Mouse (Mus musculus): ENCODE data around the gene Esrrg. TPM values are rescaled to one million over a fixed set of nuclear protein-coding genes. Genes with fewer than 3 reads are reported as not detected.

The Esrrg gene
- polyA plus RNA-seq (2012; rRNA removed): 0.48 and 1.0 TPM in 2 replicates

DNA sequence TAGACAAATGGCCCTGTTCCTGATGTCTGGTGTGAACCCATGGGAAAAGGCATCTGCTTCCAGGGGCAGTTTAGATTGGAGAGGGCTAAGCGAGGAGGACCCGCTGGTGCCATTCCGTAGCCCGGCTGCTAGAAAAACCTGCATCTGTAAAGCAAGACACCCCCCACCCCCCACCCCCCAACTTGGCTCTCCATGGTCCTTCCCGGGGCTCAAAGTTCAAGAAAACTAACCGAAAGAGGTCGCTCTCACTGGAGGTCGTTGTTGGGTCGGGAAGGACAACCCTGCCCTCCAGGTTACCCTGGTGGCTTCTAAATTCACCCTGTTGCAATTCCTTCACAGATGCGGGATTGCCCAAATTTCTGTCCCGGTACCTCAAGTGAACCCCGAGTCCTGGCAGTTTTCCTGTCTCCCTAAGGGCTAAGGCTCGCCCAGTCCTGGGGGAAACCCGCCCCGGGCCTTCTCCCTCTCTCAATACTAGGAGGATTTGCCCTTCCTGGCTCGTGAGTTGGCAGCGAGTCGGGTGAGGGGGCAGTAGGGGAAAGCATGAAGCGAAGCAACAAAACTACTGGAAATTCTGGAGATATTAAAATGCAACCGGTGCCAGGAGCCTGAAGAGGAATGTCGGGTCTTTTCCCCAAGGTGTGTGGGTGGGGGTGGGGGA is at the start of gene Esrrg:
TSS of gene Esrrg (plus strand) at position 531 of the 661 bp plus-strand sequence.
- WGBS: 7% methylated on average over 21 of the region's 21 CpGs
- Histone ChIP-seq H3K27ac (ENCODE audit: control insufficient read depth, insufficient read depth, low read length) (no peak within 1 kb of the TSS), H3K36me3 (ENCODE audit: control insufficient read depth, insufficient read depth, low read length) (no peaks in the 10 kb centered on the region), H3K4me3 (ENCODE audit: control insufficient read depth, insufficient read depth, low read length) (no peak within 1 kb of the TSS), H3K4me1 (replicated peaks; ENCODE audit: control insufficient read depth, insufficient read depth, low read length) (no peaks in the 10 kb centered on the region), H3K27me3 (ENCODE audit: control insufficient read depth, insufficient read depth, low read length) (peaks cover 15% of the 10 kb centered on the region)
- DNase-seq: no peak
- no peak for TF ChIP-seq CTCF (IDR thresholded peaks at IDR 0.05; ENCODE audit: borderline replicate concordance, control insufficient read depth, extremely low read depth, insufficient read depth, low read length, poor library complexity)
- no peak for TF ChIP-seq POLR2A (IDR thresholded peaks at IDR 0.05; ENCODE audit: control insufficient read depth, extremely low read depth, insufficient read depth, low read length, poor library complexity)

DNA sequence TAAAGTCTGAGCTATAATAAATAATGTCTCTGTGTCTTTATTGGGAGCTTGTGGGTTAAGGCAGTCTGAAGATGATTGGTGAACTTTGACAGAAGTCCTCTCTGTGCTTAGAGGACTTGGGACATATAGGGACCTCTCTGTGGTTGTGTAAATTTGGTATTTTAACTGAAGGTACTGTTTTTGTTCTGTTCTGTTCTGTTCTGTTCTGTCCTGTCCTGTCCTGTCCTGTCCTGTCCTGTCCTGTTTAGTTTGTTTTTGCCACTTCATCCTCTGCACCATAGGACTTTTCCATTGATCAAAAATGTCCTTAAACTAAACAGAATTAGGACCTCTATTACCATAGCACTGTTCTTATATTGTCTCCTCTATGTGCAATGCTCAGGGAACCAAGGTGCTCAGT is 24.6 kb upstream of the Esrrg start:
- no peak for DNase-seq
- no peak overlapping the region for H3K4me3 ChIP-seq (ENCODE audit: control insufficient read depth, insufficient read depth, low read length)
- no peaks in the 10 kb centered on the region for H3K27me3 ChIP-seq (ENCODE audit: control insufficient read depth, insufficient read depth, low read length)
- TF ChIP-seq POLR2A (IDR thresholded peaks at IDR 0.05; ENCODE audit: control insufficient read depth, extremely low read depth, insufficient read depth, low read length, poor library complexity) (no peak), CTCF (IDR thresholded peaks at IDR 0.05; ENCODE audit: borderline replicate concordance, control insufficient read depth, extremely low read depth, insufficient read depth, low read length, poor library complexity) (no peak)
- no peak overlapping the region for H3K27ac ChIP-seq (ENCODE audit: control insufficient read depth, insufficient read depth, low read length)
- no peaks in the 10 kb centered on the region for H3K4me1 ChIP-seq (replicated peaks; ENCODE audit: control insufficient read depth, insufficient read depth, low read length)
- H3K36me3 ChIP-seq (ENCODE audit: control insufficient read depth, insufficient read depth, low read length): no peaks in the 10 kb centered on the region

DNA sequence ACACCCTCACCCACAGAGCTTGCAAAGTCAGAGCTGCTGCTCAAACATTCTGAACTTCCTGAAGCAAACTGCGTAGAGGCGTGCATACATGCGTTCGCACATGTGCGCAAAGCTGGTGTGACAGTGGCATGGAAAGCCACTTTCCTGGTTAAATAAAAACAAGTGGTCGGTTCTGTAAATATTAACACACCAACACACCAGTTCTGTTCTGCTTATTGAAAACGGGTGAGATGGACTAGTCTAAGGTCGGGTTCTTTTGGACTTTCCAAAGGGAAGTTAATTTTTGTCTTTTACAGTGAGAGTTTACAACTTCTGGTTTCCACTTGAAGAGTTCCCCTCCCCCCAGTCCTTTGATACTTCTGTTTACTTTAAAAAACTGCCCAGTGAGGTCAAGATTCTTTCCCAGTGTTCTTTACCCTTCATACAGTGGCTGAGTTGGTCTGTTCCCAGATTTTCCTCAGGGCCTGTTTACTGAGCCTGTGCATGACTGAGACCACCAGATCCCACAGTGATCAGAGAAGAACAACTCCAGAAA is 22.0 kb upstream of the Esrrg start:
- H3K27ac ChIP-seq (ENCODE audit: control insufficient read depth, insufficient read depth, low read length): no peak overlapping the region
- H3K4me3 ChIP-seq (ENCODE audit: control insufficient read depth, insufficient read depth, low read length): no peak overlapping the region
- no peak for DNase-seq
- no peaks in the 10 kb centered on the region for H3K4me1 ChIP-seq (replicated peaks; ENCODE audit: control insufficient read depth, insufficient read depth, low read length)
- 72% methylated on average over 8 of the region's 8 CpGs for WGBS
- TF ChIP-seq POLR2A (IDR thresholded peaks at IDR 0.05; ENCODE audit: control insufficient read depth, extremely low read depth, insufficient read depth, low read length, poor library complexity) (no peak), CTCF (IDR thresholded peaks at IDR 0.05; ENCODE audit: borderline replicate concordance, control insufficient read depth, extremely low read depth, insufficient read depth, low read length, poor library complexity) (no peak)
- H3K27me3 ChIP-seq (ENCODE audit: control insufficient read depth, insufficient read depth, low read length): no peaks in the 10 kb centered on the region
- no peaks in the 10 kb centered on the region for H3K36me3 ChIP-seq (ENCODE audit: control insufficient read depth, insufficient read depth, low read length)

DNA sequence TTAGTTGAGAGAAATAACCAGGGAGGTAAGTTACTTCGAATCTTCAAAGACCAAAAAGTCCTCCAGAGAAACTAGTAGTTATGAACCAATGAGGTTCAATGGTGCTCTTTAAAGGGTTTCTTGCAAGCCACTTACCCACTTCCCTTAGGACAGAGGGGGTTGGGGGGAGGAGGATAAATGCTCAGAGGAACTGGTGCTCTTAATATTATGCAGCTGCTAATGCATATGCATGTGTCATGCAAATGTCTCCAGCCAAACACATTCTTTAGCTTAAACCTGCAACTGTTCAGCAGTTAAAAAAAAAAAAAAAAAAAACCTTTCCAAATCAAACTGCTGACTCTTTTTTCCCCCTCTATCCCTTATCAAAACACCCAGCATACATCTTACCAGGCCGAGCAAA is 5.6 kb upstream of the Esrrg start:
- H3K27me3 ChIP-seq (ENCODE audit: control insufficient read depth, insufficient read depth, low read length): peaks cover 7% of the 10 kb centered on the region; the same call in 1 of the 2 replicates
- WGBS: 60% methylated on average over 2 of the region's 2 CpGs
- no peaks in the 10 kb centered on the region for H3K36me3 ChIP-seq (ENCODE audit: control insufficient read depth, insufficient read depth, low read length)
- DNase-seq: no peak
- H3K4me3 ChIP-seq (ENCODE audit: control insufficient read depth, insufficient read depth, low read length): no peak overlapping the region
- no peaks in the 10 kb centered on the region for H3K4me1 ChIP-seq (replicated peaks; ENCODE audit: control insufficient read depth, insufficient read depth, low read length)
- TF ChIP-seq CTCF (IDR thresholded peaks at IDR 0.05; ENCODE audit: borderline replicate concordance, control insufficient read depth, extremely low read depth, insufficient read depth, low read length, poor library complexity) (no peak), POLR2A (IDR thresholded peaks at IDR 0.05; ENCODE audit: control insufficient read depth, extremely low read depth, insufficient read depth, low read length, poor library complexity) (no peak)
- no peak overlapping the region for H3K27ac ChIP-seq (ENCODE audit: control insufficient read depth, insufficient read depth, low read length)

DNA sequence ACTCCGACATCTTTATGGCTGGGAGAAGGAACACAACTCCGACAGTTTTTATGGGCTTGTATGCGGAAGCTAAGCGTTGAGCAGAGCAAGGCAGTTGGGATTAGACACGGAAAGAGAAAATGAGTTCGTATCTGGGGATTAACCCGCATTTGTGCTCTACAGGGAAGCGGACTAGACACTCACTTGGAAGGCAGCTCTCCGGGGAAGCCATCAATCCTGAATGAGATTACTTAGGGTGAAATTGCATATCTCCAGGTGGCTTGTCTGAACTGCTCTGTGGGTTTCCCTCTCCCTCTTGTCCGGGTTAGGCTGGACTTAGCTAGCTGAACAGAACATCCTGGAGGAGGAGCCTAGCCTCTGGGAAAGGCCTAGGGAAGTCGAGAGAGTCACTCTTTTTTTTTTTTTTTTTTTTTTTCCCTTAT is 4.5 kb upstream of the Esrrg start:
- H3K36me3 ChIP-seq (ENCODE audit: control insufficient read depth, insufficient read depth, low read length): no peaks in the 10 kb centered on the region
- no peak overlapping the region for H3K27ac ChIP-seq (ENCODE audit: control insufficient read depth, insufficient read depth, low read length)
- H3K4me3 ChIP-seq (ENCODE audit: control insufficient read depth, insufficient read depth, low read length): no peak overlapping the region
- no peak for TF ChIP-seq POLR2A (IDR thresholded peaks at IDR 0.05; ENCODE audit: control insufficient read depth, extremely low read depth, insufficient read depth, low read length, poor library complexity)
- TF ChIP-seq CTCF (IDR thresholded peaks at IDR 0.05; ENCODE audit: borderline replicate concordance, control insufficient read depth, extremely low read depth, insufficient read depth, low read length, poor library complexity): no peak
- no peak for DNase-seq
- H3K4me1 ChIP-seq (replicated peaks; ENCODE audit: control insufficient read depth, insufficient read depth, low read length): no peaks in the 10 kb centered on the region
- H3K27me3 ChIP-seq (ENCODE audit: control insufficient read depth, insufficient read depth, low read length): peaks cover 10% of the 10 kb centered on the region
- 14% methylated on average over 11 of the region's 11 CpGs for WGBS

DNA sequence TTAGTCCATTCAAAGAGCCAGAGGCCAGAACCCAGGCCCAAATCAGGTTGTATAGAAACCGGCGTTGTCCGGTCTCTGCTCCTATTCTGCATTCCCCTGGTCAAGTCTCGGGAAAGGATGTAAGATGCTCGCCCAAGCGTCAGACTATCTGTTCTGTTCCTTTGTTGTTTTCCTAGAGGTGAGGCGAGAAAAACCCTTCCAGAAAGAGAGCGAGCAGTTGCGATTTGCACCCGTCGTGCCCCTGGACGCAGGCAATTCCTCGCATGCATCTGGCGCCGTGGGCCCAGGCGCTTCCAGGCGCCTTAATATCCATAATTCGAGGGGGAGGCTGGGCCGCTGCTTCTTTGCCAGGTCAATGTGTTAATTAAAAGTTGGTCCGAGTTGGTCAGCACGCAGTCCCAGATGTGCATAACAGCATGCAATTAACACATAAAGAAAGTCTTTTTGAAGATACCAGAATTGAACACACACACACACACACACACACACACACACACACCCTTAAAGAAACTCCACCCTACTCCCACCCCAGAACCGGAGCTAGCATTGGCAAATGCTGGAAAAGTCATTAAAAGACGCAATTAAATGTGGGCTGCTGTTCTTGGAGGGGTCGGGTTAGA is 3.8 kb upstream of the Esrrg start:
- no peaks in the 10 kb centered on the region for H3K36me3 ChIP-seq (ENCODE audit: control insufficient read depth, insufficient read depth, low read length)
- TF ChIP-seq POLR2A (IDR thresholded peaks at IDR 0.05; ENCODE audit: control insufficient read depth, extremely low read depth, insufficient read depth, low read length, poor library complexity) (no peak), CTCF (IDR thresholded peaks at IDR 0.05; ENCODE audit: borderline replicate concordance, control insufficient read depth, extremely low read depth, insufficient read depth, low read length, poor library complexity) (no peak)
- DNase-seq: no peak
- H3K27me3 ChIP-seq (ENCODE audit: control insufficient read depth, insufficient read depth, low read length): peaks cover 13% of the 10 kb centered on the region
- H3K4me3 ChIP-seq (ENCODE audit: control insufficient read depth, insufficient read depth, low read length): no peak overlapping the region
- 20% methylated on average over 24 of the region's 24 CpGs for WGBS
- H3K27ac ChIP-seq (ENCODE audit: control insufficient read depth, insufficient read depth, low read length): no peak overlapping the region
- no peaks in the 10 kb centered on the region for H3K4me1 ChIP-seq (replicated peaks; ENCODE audit: control insufficient read depth, insufficient read depth, low read length)
